Mouse (Mus musculus): ENCODE measurements around the gene Sema3g.

GRCm38 (mm10) chr14:31189348-31189747 lies 28.3 kb upstream of the Sema3g start:
- TF ChIP-seq TAL1 (IDR thresholded peaks at IDR 0.05; ENCODE audit: low read length) (no peak), ZKSCAN1 (IDR thresholded peaks at IDR 0.05; ENCODE audit: low read depth, low read length) (no peak), POLR2A (IDR thresholded peaks at IDR 0.05; ENCODE audit: control insufficient read depth in 1 of 2, insufficient read depth in 1 of 2, low read depth in 1 of 2, low read length in 2 of 2, poor library complexity in 1 of 2) (no peak), CTCF (IDR thresholded peaks at IDR 0.05 in 2 of 3, conservative IDR thresholded peaks at IDR 0.05 in 1 of 3; ENCODE audit: control insufficient read depth in 1 of 3, insufficient read depth in 1 of 3, low read depth in 2 of 3, low read length in 3 of 3, poor library complexity in 1 of 3, severe bottlenecking in 1 of 3) (no peak), TCF12 (IDR thresholded peaks at IDR 0.05; ENCODE audit: low read depth, low read length) (no peak), MAX (IDR thresholded peaks at IDR 0.05; ENCODE audit: low read length) (no peak), KAT2A (conservative IDR thresholded peaks at IDR 0.05; ENCODE audit: low read depth, low read length) (no peak), TBP (IDR thresholded peaks at IDR 0.05; ENCODE audit: low read depth, low read length) (no peak)
